Mouse (Mus musculus) heart, embryonic 11.5 days (tissue): ENCODE measurements around the gene Six5. TPM values are rescaled to one million over a fixed set of nuclear protein-coding genes. Genes with fewer than 3 reads are reported as not detected.

Source experiments
- ATAC-seq: fragments of 200-750 bp; cut with Nextera tagmentation; replicated peaks from 2 replicates; pipeline ENCODE4 v1.8.0; 2017; ENCODE audit warnings: moderate library complexity; ENCODE audit not compliant: insufficient number of reproducible peaks, low FRiP score, low TSS enrichment
- H3K27ac ChIP-seq: fragments of 300-500 bp; sonication (generic); 2 replicates; pipeline ENCODE4 v1.5.1; 2014; ENCODE audit warnings: mild to moderate bottlenecking, low read depth, low read length
- H3K27me3 ChIP-seq: fragments of 300-500 bp; sonication (generic); 2 replicates; pipeline ENCODE4 v1.6.1; 2014; ENCODE audit warnings: mild to moderate bottlenecking, low read length, mixed read lengths; ENCODE audit not compliant: control insufficient read depth, insufficient read depth
- H3K36me3 ChIP-seq: fragments of 300-500 bp; sonication (generic); 2 replicates; pipeline ENCODE4 v1.6.1; 2014; ENCODE audit warnings: mild to moderate bottlenecking, low read length, moderate library complexity, mixed read lengths; ENCODE audit not compliant: control insufficient read depth, insufficient read depth
- H3K4me1 ChIP-seq: fragments of 300-500 bp; sonication (generic); 2 replicates; pipeline ENCODE4 v1.6.1; 2014; ENCODE audit warnings: low read length; ENCODE audit not compliant: control insufficient read depth, insufficient read depth
- H3K4me2 ChIP-seq: fragments of 300-500 bp; sonication (generic); 2 replicates; pipeline ENCODE4 v1.6.1; 2014; ENCODE audit warnings: mild to moderate bottlenecking, moderate library complexity
- H3K4me3 ChIP-seq: fragments of 300-500 bp; sonication (generic); 2 replicates; pipeline ENCODE4 v1.5.1; 2014; ENCODE audit warnings: low read depth, low read length
- H3K9ac ChIP-seq: fragments of 300-500 bp; sonication (generic); 2 replicates; pipeline ENCODE4 v1.6.1; 2014; ENCODE audit warnings: mild to moderate bottlenecking, low read depth, low read length, moderate library complexity
- H3K9me3 ChIP-seq: fragments of 300-500 bp; sonication (generic); replicated peaks from 2 replicates; pipeline ENCODE4 v1.6.1; 2016; ENCODE audit warnings: low read length; ENCODE audit not compliant: control insufficient read depth
- WGBS: fragments of 180-500 bp; shearing (Covaris S2); extraction: QIAGEN DNeasy Blood & Tissue Kit; methylation state at CpG from one replicate; pipeline ENCODE4 v1.1.7; 2014; ENCODE audit not compliant: insufficient replicate concordance; 5-methylcytosine and 5-hydroxymethylcytosine counted together
- polyA plus RNA-seq: library from polyadenylated mRNA; unstranded; fragments of >200 nt; fragmentation: Nextera tagmentation; extraction: Ambion mirVana; gene quantifications from 2 replicates; pipeline ENCODE4 v1.2.1, GENCODE M21; 2014

Gene Six5
- polyA plus RNA-seq, 1 experiment from 2014 or later = 6.9 TPM

GRCm38 (mm10) chr7:19077761-19078160 lies 16.6 kb upstream of the Six5 start:
- H3K27me3 ChIP-seq = no peaks in the 10 kb centered on the region
- H3K27ac ChIP-seq = no peak overlapping the region
- 65% methylated on average over 14 of the region's 14 CpGs for WGBS
- H3K4me3 ChIP-seq = peak overlapping the region; percentile 97
- no peak for ATAC-seq
- H3K36me3 ChIP-seq = peaks cover 34% of the 10 kb centered on the region
- H3K4me1 ChIP-seq = peaks cover 27% of the 10 kb centered on the region
- H3K4me2 ChIP-seq = peak overlapping the region; percentile 94
- peak overlapping the region; percentile 94; the same call in 1 of the 2 replicates for H3K9ac ChIP-seq
- no peaks in the 10 kb centered on the region for H3K9me3 ChIP-seq

GRCm38 (mm10) chr7:19078732-19079131 lies 15.7 kb upstream of the Six5 start:
- H3K4me3 ChIP-seq = no peak overlapping the region
- H3K4me2 ChIP-seq = no peak overlapping the region
- no peak overlapping the region for H3K9ac ChIP-seq
- peaks cover 37% of the 10 kb centered on the region for H3K4me1 ChIP-seq
- 78% methylated on average over 3 of the region's 3 CpGs for WGBS
- no peak overlapping the region for H3K27ac ChIP-seq
- no peaks in the 10 kb centered on the region for H3K9me3 ChIP-seq
- peaks cover 34% of the 10 kb centered on the region for H3K36me3 ChIP-seq
- ATAC-seq = no peak
- no peaks in the 10 kb centered on the region for H3K27me3 ChIP-seq

GRCm38 (mm10) chr7:19080451-19080950 lies 13.9 kb upstream of the Six5 start:
- peaks cover 34% of the 10 kb centered on the region for H3K36me3 ChIP-seq
- no peak overlapping the region for H3K4me3 ChIP-seq

GRCm38 (mm10) chr7:19082171-19082570 lies 12.2 kb upstream of the Six5 start:
- H3K36me3 ChIP-seq = peaks cover 34% of the 10 kb centered on the region
- 87% methylated on average over 4 of the region's 4 CpGs for WGBS
- H3K9me3 ChIP-seq = no peaks in the 10 kb centered on the region
- H3K27me3 ChIP-seq = no peaks in the 10 kb centered on the region
- H3K4me2 ChIP-seq = no peak overlapping the region; the same call in 1 of the 2 replicates
- H3K4me1 ChIP-seq = peaks cover 59% of the 10 kb centered on the region
- no peak for ATAC-seq
- no peak overlapping the region for H3K4me3 ChIP-seq
- peak overlapping the region; percentile 68 for H3K27ac ChIP-seq
- no peak overlapping the region for H3K9ac ChIP-seq

More at GRCm38 (mm10) chr7:19080451-19080950, 13.9 kb upstream of the Six5 start:
- Histone ChIP-seq H3K27ac (no peak overlapping the region), H3K9ac (no peak overlapping the region), H3K9me3 (no peaks in the 10 kb centered on the region), H3K4me2 (no peak overlapping the region), H3K4me1 (peaks cover 52% of the 10 kb centered on the region), H3K27me3 (no peaks in the 10 kb centered on the region)
- no peak for ATAC-seq
- WGBS = 86% methylated on average over 19 of the region's 19 CpGs

- Histone ChIP-seq H3K27ac (peak overlapping the region; percentile 68), H3K27me3 (no peaks in the 10 kb centered on the region), H3K9me3 (no peaks in the 10 kb centered on the region), H3K36me3 (peaks cover 41% of the 10 kb centered on the region), H3K9ac (peak overlapping the region; percentile 52), H3K4me3 (peak overlapping the region; percentile 8; the same call in 1 of the 2 replicates), H3K4me2 (peak overlapping the region; percentile 50), H3K4me1 (peaks cover 53% of the 10 kb centered on the region)
- WGBS = 41% methylated on average over 6 of the region's 6 CpGs
- ATAC-seq = no peak
Observed at GRCm38 (mm10) chr7:19083096-19083495, 11.3 kb upstream of the Six5 start.

GRCm38 (mm10) chr7:19083701-19084100 lies 10.7 kb upstream of the Six5 start, which contains the start of gene Dmpk:
TSS of gene Dmpk (plus strand) at chr7:19083849.
- peak within 1 kb of the TSS; percentile 70 for H3K27ac ChIP-seq
- peak within 1 kb of the TSS; percentile 52 for H3K9ac ChIP-seq
- 33% methylated on average over 10 of the region's 10 CpGs for WGBS
- H3K9me3 ChIP-seq = no peaks in the 10 kb centered on the region
- H3K27me3 ChIP-seq = no peaks in the 10 kb centered on the region
- peak; percentile 27 for ATAC-seq
- peaks cover 53% of the 10 kb centered on the region for H3K4me1 ChIP-seq
- H3K4me2 ChIP-seq = peak within 1 kb of the TSS; percentile 50
- peaks cover 37% of the 10 kb centered on the region for H3K36me3 ChIP-seq
- H3K4me3 ChIP-seq = peak within 1 kb of the TSS; percentile 25

- 73% methylated on average over 6 of the region's 6 CpGs for WGBS
- Histone ChIP-seq H3K27me3 (no peaks in the 10 kb centered on the region), H3K9ac (peak overlapping the region; percentile 43), H3K9me3 (no peaks in the 10 kb centered on the region), H3K36me3 (peaks cover 32% of the 10 kb centered on the region), H3K4me3 (peak overlapping the region; percentile 25), H3K27ac (peak overlapping the region; percentile 70), H3K4me2 (peak overlapping the region; percentile 50), H3K4me1 (peaks cover 53% of the 10 kb centered on the region)
- ATAC-seq = no peak
Observed at GRCm38 (mm10) chr7:19084277-19084771, 10.1 kb upstream of the Six5 start.

- peaks cover 32% of the 10 kb centered on the region for H3K36me3 ChIP-seq
- H3K4me1 ChIP-seq = peaks cover 53% of the 10 kb centered on the region
- 0 out of 2 replicates have a peak overlapping the region, but pooled peaks have one; percentile 29 for H3K27ac ChIP-seq
- H3K4me2 ChIP-seq = peak overlapping the region; percentile 50
- H3K27me3 ChIP-seq = no peaks in the 10 kb centered on the region
- no peak for ATAC-seq
- WGBS = 18% methylated on average over 8 of the region's 9 CpGs
- H3K4me3 ChIP-seq = no peak overlapping the region
- H3K9ac ChIP-seq = peak overlapping the region; percentile 54
- H3K9me3 ChIP-seq = no peaks in the 10 kb centered on the region
Observed at GRCm38 (mm10) chr7:19084921-19085473, 9.4 kb upstream of the Six5 start.
